Mouse (Mus musculus): Measurements from ENCODE around the gene Gm6760. TPM values are rescaled to one million over a fixed set of nuclear protein-coding genes. Genes with fewer than 3 reads are reported as not detected.

The Gm6760 gene
- not detected in 2 replicates for polyA plus RNA-seq (2016; fragmentation: Nextera tagmentation; extraction: Ambion mirVana)

GRCm38 (mm10) chrX:64152098-64152497 is at the start of gene Gm6760:
TSS of gene Gm6760 (minus strand) at chrX:64152198.
- H3K27ac ChIP-seq = no peak within 1 kb of the TSS
- 77% methylated on average over 2 of the region's 2 CpGs for WGBS

GRCm38 (mm10) chrX:64181246-64181645 is 29.2 kb upstream of the Gm6760 start:
- no peak overlapping the region for H3K4me3 ChIP-seq
- H3K27ac ChIP-seq = no peak overlapping the region
- H3K4me1 ChIP-seq = no peaks in the 10 kb centered on the region
- no peak overlapping the region for H3K4me2 ChIP-seq (replicated peaks)
- no peak for ATAC-seq (ENCODE audit: low FRiP score, low read depth)
- no peaks in the 10 kb centered on the region for H3K27me3 ChIP-seq (replicated peaks)
- no peaks in the 10 kb centered on the region for H3K36me3 ChIP-seq
- H3K9me3 ChIP-seq = no peaks in the 10 kb centered on the region
- no peak overlapping the region for H3K9ac ChIP-seq

More at GRCm38 (mm10) chrX:64152098-64152497, at the start of gene Gm6760:
- Histone ChIP-seq H3K4me2 (replicated peaks) (no peak within 1 kb of the TSS), H3K27me3 (replicated peaks) (no peaks in the 10 kb centered on the region), H3K9ac (no peak within 1 kb of the TSS), H3K4me3 (no peak within 1 kb of the TSS), H3K4me1 (no peaks in the 10 kb centered on the region), H3K36me3 (no peaks in the 10 kb centered on the region), H3K9me3 (no peaks in the 10 kb centered on the region)
- no peak for ATAC-seq (ENCODE audit: low FRiP score, low read depth)

GRCm38 (mm10) chrX:64173248-64173647 is 21.2 kb upstream of the Gm6760 start, which contains the start of gene 3830417A13Rik:
TSS of gene 3830417A13Rik (plus strand) at chrX:64173548.
- Histone ChIP-seq H3K9me3 (no peaks in the 10 kb centered on the region), H3K36me3 (no peaks in the 10 kb centered on the region), H3K4me1 (no peaks in the 10 kb centered on the region), H3K4me2 (replicated peaks) (no peak within 1 kb of the TSS), H3K27ac (no peak within 1 kb of the TSS), H3K27me3 (replicated peaks) (no peaks in the 10 kb centered on the region), H3K4me3 (no peak within 1 kb of the TSS), H3K9ac (no peak within 1 kb of the TSS)
- ATAC-seq (ENCODE audit: low FRiP score, low read depth) = no peak
- 88% methylated on average over 11 of the region's 11 CpGs for WGBS

Other genes starting within 250 kb of the Gm6760 start
- gene 3830417A13Rik, start 21.4 kb upstream of the Gm6760 start, polyA plus RNA-seq (2016; fragmentation: Nextera tagmentation; extraction: Ambion mirVana) = not detected in 2 replicates
- 4.2 and 4.9 TPM in 2 replicates for gene Slitrk4, start 124.8 kb upstream of the Gm6760 start, polyA plus RNA-seq (2016; fragmentation: Nextera tagmentation; extraction: Ambion mirVana)